Mouse (Mus musculus) layer of hippocampus, postnatal 14 days (tissue): ENCODE results near the gene Wars. TPM values are rescaled to one million over a fixed set of nuclear protein-coding genes. Genes with fewer than 3 reads are reported as not detected.
A peak's percentile ranks its signal among the peaks of the same experiment; 100 is the strongest.
"Not testable (repeated sequence)": the region's sequence is repeated elsewhere in the genome, so short reads cannot be mapped to it uniquely, and the experiment has no call there.

Experiments used
- DNase-seq, 2 experiments: peaks; one replicate each; pipeline ENCODE4 v3.0.0; 2021 to 2022; ENCODE audit warnings: low spot score in 2 of 2, mixed read lengths in 1 of 2
- total RNA-seq, 2 experiments: library from RNA; stranded (reverse); gene quantifications; 2 replicates each; pipeline ENCODE4 v1.2.3; 2021

The Wars gene
- total RNA-seq, 2 experiments from 2014 or later, result 83.7 to 85.6 TPM

DNA sequence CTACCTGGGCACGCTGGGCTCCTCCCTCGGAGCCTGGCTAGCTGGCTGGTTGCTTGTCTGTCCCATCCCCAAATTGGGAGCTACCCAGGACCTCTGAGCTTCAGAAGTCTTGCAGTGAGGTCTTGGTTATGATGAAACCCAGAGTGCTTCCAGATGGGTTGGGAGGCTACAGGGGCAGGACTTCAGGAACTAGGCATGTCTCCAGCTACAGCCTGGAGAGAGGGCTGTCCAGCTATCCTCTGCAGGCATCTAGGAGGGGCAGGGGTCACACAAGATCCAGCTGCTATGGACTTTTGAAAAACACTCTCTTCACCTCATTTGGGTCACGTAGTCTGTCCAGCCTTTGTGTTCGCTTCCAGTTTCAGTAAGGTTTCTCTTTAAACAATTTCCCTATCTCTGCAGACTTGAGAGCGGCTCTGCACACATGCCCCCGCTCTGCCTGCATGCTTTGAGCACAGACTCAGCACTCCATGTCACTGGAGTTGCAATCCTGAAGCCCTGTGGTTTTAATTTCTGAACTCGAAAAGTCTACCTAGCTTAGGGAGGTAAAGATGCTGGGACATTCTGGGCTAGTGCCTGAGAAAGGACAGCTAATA is 36.3 kb downstream of the Wars start:
- no peak for DNase-seq

DNA sequence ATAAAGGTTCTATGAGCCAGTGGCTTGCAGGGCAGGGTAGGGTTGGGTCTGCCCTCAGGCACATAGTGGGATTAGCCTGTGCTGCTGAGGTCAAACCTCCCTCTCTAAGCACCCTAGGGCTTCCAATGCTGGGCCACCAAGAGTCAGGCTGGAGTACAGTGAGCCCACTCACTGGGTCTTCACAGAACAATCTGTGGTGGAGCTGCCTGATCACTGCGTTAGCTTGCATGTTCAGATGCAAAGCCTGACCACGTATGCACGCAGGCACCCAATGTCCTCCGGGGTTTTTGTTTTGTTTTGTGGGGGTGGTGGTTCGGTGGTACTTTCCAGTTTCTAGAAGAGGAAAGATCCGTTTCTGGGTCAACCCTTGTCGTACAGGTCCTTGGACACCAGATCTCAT is 36.9 kb downstream of the Wars start:
- no peak for DNase-seq

GRCm38 (mm10) chr12:108856186-108856585 is 37.8 kb downstream of the Wars start:
- DNase-seq, result no peak

- no peak for DNase-seq
These were observed 38.9 kb downstream of the Wars start for GRCm38 (mm10) chr12:108855081-108855480.

DNA sequence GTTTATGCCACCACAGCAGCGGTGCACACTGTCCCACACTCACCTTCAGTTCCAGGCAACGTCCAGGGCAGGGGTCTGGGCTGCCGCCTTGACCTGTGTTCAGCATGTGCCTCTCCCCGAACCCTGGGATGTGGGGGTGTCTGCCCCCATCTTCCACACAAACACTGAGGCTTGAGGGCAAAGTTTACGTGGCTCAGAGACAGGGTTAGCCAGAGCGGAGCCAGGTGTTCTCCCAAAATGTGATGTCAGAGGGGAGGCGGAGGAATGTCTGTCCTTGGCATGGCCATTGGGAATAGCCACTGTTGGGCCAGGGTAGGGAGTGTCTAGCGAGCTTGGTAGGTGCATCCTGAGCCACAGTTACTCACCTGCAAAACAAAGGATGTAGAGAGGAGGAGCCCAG is 41.2 kb downstream of the Wars start:
- DNase-seq, result no peak

- DNase-seq, result no peak
These were observed 43.1 kb downstream of the Wars start for GRCm38 (mm10) chr12:108850886-108851285.

DNA sequence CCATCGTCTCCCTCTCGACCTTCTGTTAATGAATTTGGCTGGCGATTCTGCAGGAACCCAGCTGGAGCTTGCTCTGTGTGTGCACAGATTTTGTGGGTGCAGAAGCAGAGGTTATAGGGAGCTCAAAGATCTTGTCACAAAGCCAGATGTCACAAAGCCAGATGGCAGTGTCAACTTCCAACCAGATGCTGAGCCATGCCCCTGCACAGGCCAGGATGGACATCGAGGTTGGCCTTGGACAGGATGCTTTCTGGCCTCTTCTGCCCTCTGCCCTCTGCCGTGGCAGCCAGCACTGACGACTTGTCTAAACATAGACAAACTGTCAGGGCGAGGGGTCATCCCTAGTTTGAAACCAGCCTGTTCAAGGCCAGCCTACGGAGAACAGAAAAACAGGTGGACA is 43.8 kb downstream of the Wars start:
- no peak for DNase-seq

DNA sequence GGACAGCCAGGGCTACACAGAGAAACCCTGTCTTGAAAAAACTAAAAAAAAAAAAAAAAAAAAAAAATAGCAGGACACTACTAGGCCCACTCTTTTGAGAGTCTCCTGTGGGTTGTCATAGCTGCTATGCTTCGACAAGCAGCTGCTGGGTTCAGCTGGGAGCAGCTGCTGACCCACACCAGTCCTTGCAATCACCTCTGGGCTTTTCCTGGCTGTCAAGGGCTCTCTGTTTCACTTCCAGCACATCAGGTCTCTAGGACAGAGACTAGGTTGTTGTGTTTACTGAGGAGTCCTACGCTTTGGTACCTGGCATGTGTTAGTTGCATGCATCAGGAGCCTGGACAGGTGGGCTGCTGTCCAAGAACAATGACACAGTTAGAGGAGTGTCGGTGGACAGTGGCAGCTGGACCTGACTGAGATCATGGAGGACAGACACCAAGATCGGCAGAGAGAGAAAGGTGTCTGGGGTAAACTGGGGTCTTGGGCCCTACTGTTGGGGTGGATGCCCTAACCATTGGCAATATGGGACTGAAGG is 44.4 kb downstream of the Wars start:
- DNase-seq, result no peak

- DNase-seq, result not testable (repeated sequence)
These were observed 45.9 kb downstream of the Wars start for GRCm38 (mm10) chr12:108848033-108848432.

DNA sequence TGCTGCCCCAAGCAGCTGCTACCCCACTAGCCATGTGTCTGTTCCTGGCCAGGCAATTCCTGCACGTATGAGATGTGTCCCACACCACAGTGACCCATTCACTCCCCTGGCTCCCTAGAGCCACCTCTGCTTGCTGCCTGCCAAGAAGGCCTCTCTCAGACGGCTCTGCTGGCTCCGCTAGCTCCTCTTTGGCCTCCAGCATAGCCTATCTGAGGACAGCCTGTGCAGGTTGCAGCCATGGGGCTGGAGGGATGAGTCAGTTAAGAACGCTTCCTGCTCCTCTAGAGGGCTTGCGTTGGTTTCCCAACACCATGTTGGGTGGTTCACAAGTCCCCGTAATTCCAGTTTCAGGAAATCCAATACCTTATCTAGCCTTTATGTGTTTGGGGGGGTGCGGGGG is 51.3 kb downstream of the Wars start:
- no peak for DNase-seq

- DNase-seq, result no peak
These were observed 52.8 kb downstream of the Wars start for GRCm38 (mm10) chr12:108841181-108841580.

GRCm38 (mm10) chr12:108836722-108837121 is 57.3 kb downstream of the Wars start:
- no peak for DNase-seq

DNA sequence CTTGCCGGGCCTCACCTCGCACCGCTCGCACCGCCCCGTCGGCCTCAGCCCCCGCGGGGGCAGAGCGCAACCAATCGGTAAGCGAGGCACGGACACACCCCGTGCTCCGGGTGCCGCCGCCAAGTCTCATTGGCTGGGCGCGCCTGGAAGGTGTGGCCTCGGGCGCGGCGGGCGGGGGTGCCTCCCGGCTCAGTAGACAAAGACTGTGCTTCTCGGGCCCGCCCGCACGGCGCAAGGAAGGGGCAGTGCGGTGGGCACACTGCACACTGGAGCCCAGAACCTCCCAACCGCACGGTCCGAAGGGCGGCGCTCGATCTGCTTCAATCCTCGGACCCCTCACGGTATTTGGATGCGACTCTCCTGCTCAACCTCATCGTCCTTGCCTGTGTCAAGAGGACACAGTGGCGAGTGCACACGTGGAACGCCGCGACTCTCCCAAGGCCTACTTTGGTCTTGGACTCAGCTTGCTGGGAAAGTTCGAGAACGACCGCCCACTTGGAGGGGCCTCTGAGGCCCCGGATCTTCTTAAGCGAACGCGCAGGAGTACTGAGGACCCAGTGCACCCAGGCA is 58.0 kb downstream of the Wars start, which contains the start of the genes Slc25a29 and Slc25a47:
TSS of gene Slc25a29 (minus strand) at position 44 of the 570 bp plus-strand sequence.
TSS of gene Slc25a47 (plus strand) at position 207 of the 570 bp plus-strand sequence.
- peak; percentile 94 to 98 for DNase-seq

DNA sequence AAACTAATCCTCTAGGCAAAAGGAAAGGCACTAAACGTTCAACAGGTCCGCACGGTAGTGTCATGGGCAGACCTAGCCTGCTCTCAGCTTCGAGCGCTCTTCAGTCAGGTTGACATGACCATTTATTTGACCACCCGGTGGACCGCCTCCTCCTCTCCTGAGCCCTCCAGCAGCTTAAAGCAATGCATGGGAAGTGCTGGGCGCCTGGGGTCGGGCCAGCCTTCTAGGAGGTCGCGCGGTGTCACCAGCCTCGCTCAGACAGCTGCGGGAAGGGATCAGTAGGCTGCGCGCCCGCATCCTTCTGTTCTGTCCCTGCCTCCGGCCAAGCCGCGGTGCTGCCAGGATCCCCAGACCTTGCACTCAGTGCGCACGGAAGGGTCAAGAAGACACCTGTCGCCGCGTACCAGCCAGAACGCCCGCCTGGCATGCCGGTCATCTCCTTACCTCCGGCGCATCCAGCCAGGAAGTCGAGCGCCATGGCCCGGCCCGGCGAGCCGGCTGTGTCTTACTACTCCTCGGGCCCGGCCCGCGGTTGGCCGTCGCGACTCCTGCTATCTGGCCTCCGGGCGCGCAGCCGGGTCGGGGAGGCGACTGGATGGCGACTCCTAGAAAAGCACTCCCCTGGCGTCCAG is 58.6 kb downstream of the Wars start:
- no peak for DNase-seq

GRCm38 (mm10) chr12:108834786-108835185 is 59.2 kb downstream of the Wars start:
- DNase-seq, result no peak

- no peak for DNase-seq
These were observed 59.6 kb downstream of the Wars start for GRCm38 (mm10) chr12:108834337-108834736.

DNA sequence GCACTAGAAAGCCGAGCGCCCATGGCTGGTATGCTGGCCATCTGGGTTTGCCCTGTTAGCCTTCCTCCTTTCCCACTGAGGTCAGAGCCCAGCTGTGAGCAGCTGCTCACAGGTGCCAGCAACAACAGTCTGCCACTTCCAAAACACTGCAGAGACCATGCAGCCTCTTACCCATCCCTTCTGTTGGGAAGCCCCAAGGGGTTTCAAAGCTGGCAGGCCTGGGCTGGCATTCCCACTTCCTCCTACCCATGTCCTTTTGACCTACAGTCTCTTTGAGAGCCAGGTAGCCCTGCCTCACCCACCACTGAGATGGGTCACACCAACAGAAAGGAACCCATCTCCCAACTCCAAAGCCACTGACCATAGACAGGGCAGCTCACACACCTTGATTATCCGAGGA is 60.6 kb downstream of the Wars start:
- no peak for DNase-seq

GRCm38 (mm10) chr12:108832851-108833250 is 61.1 kb downstream of the Wars start:
- DNase-seq, result no peak

- no peak for DNase-seq
These were observed 61.9 kb downstream of the Wars start for GRCm38 (mm10) chr12:108831966-108832643.

- DNase-seq, result no peak
These were observed 63.6 kb downstream of the Wars start for GRCm38 (mm10) chr12:108830358-108830757.

DNA sequence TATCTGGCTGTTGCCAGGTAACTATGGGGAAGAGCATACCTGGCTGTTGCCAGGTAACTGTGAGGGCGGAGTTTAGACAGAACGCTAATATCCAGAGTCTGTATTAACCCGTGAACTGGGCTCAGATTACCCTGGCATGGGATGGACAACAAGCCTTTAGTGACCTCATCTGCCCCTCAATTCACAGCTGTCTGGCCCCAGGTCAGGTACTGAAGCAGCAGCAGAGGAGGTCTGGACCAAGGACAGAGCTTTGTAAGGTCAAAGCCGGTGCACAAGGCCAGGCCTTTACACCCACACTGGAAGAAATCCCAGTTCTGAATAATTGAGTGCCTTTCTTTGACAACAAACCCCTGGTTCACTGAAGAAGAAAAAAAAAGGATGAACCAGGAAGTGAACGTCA is 64.3 kb downstream of the Wars start:
- DNase-seq, result no peak

DNA sequence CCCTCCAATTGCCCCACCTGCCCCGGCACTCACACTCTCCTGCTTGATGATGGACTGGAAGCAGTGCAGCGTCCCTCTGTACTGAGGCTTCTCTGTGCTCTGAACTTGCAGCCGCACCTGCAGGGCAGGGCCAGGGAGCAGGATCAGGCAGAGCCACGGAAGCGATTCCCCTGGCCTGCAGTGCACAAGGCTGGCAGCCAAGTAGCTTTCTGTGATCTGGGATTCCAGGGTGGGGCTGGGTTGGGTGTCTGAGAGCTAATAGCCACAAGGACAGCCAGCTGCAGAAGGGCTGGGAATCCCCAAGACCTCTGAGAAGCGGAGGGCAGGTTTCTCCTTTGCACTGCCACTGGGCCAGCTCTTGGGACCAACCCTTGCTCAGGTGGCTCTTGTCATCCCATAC is 66.3 kb downstream of the Wars start:
- DNase-seq, result no peak
